Mouse (Mus musculus) gastrocnemius, adult 8-10 months (tissue): Measurements from ENCODE around the gene Tectb. TPM values are rescaled to one million over a fixed set of nuclear protein-coding genes. Genes with fewer than 3 reads are reported as not detected.

Experiments
- microRNA-seq: library from miRNA; unstranded; fragments of <30 nt; microRNA quantifications from one replicate; pipeline ENCODE4 v1.2.0, GENCODE M21; 2022
- total RNA-seq, 4 experiments: library from RNA; stranded (reverse); gene quantifications; 2 replicates each; pipeline ENCODE4 v1.2.4; 2022

The Tectb gene
- total RNA-seq, 4 experiments from 2014 or later, result not detected

Small RNA genes lying within 50 kb of the gene (microRNA-seq; reads per million reads assigned to microRNA genes)
- gene Mir6715, result not detected

Other genes with a start within 250 kb of the Tectb start
- gene Gpam, start 53.5 kb upstream of the Tectb start, total RNA-seq, result 100 to 1,000 TPM in 1 of 4 experiments, 10 to 100 TPM in 3; 90.2 to 104 (median 98.9) TPM
- gene Gucy2g, start 60.5 kb downstream of the Tectb start, total RNA-seq, result under 1 TPM; 0.17 to 0.34 (median 0.32) TPM
- 1 to 10 TPM; 2.0 to 2.6 (median 2.2) TPM for gene Acsl5, start 71.2 kb downstream of the Tectb start, total RNA-seq
- gene Zdhhc6, start 135.3 kb downstream of the Tectb start, total RNA-seq, result 10 to 100 TPM; 18.6 to 24.3 (median 19.8) TPM
- gene Vti1a, start 135.6 kb downstream of the Tectb start, total RNA-seq, result 10 to 100 TPM; 17.6 to 21.8 (median 20.6) TPM